Mouse (Mus musculus) testis, adult 2 months (tissue): ENCODE measurements around the gene Scimp. TPM values are rescaled to one million over a fixed set of nuclear protein-coding genes. Genes with fewer than 3 reads are reported as not detected.

Experiments used
- H3K27ac ChIP-seq: fragments of 200-500 bp; 2 replicates; pipeline ENCODE4 v1.5.1; 2012; ENCODE audit warnings: low read depth, low read length; ENCODE audit not compliant: control insufficient read depth, insufficient read depth
- H3K27me3 ChIP-seq: fragments of 200-500 bp; 2 replicates; pipeline ENCODE4 v1.6.1; 2012; ENCODE audit warnings: mild to moderate bottlenecking, low read length, moderate library complexity; ENCODE audit not compliant: control insufficient read depth, insufficient read depth
- H3K36me3 ChIP-seq: fragments of 200-500 bp; 2 replicates; pipeline ENCODE4 v1.6.1; 2012; ENCODE audit warnings: mild to moderate bottlenecking, low read length; ENCODE audit not compliant: control insufficient read depth, insufficient read depth
- H3K4me1 ChIP-seq: fragments of 200-500 bp; 2 replicates; pipeline ENCODE4 v1.6.1; 2012; ENCODE audit warnings: low read length; ENCODE audit not compliant: control insufficient read depth, insufficient read depth
- H3K4me3 ChIP-seq: fragments of 200-500 bp; 2 replicates; pipeline ENCODE4 v1.5.1; 2012; ENCODE audit warnings: low read depth, mild to moderate bottlenecking, low read length, moderate library complexity, mixed read lengths; ENCODE audit not compliant: control insufficient read depth
- CTCF ChIP-seq: fragments of 200-500 bp; IDR thresholded peaks from 2 replicates; pipeline ENCODE4 v1.5.1; 2012; ENCODE audit warnings: low read depth, mild to moderate bottlenecking, inconsistent platforms, low read length, moderate library complexity; ENCODE audit not compliant: control insufficient read depth, insufficient read depth, insufficient replicate concordance
- POLR2A ChIP-seq: fragments of 200-500 bp; IDR thresholded peaks from 2 replicates; pipeline ENCODE4 v1.6.1; 2012; ENCODE audit warnings: low read depth, mild to moderate bottlenecking, inconsistent platforms, low read length, moderate library complexity; ENCODE audit not compliant: control insufficient read depth
- polyA plus RNA-seq: library from polyadenylated mRNA; depleted of rRNA; stranded (reverse); fragments of >200 nt; gene quantifications from 2 replicates; pipeline ENCODE4 v1.2.3, GENCODE M21; 2012

Gene Scimp
- polyA plus RNA-seq, 1 experiment = 0.16 TPM

DNA sequence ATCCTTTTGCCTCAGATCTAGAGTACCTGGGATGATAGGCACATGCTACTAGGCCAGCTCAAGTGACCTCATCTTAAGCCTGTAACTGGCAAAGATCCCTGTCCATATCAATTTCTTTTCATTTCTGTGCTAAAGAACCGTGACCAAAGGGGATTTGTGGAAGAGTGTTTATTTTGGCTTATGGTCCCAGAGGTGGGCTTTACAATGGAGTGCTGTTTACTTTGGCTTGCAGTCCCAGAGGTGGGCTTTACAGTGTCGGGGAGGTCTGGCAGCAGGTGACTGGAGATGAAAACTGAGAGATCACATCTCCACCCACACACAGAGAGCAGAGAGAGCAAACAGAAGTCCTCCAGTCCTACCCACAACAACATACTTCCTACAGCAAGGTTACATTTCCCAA lies 26.2 kb upstream of the Scimp start:
- Histone ChIP-seq H3K36me3 (no peaks in the 10 kb centered on the region), H3K27me3 (no peaks in the 10 kb centered on the region), H3K27ac (no peak overlapping the region), H3K4me1 (0 out of 2 replicates have a peak, but pooled peaks cover 2% of the 10 kb centered on the region), H3K4me3 (no peak overlapping the region)
- TF ChIP-seq POLR2A (no peak), CTCF (no peak)

DNA sequence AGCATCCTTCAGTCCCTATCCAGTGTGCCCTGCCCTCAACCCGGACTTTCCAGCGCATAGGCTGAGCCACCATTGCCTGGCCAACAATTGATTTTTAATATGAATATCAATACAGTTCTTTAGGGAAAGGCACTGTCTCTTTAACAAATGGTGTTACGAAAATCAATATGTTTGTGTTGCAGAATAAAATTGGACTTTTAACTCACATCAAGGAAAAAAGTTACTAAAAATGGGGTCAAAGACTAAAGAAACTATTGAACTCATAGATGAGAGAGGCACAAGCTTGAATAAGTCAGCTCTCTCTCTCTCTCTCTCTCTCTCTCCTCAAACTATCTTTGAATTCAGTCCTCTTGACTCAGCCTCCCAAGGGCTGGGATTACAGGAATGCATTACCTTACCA lies 24.6 kb upstream of the Scimp start:
- Histone ChIP-seq H3K36me3 (no peaks in the 10 kb centered on the region), H3K4me3 (no peak overlapping the region), H3K27ac (no peak overlapping the region), H3K27me3 (no peaks in the 10 kb centered on the region), H3K4me1 (0 out of 2 replicates have a peak, but pooled peaks cover 2% of the 10 kb centered on the region)
- TF ChIP-seq POLR2A (no peak), CTCF (no peak)

DNA sequence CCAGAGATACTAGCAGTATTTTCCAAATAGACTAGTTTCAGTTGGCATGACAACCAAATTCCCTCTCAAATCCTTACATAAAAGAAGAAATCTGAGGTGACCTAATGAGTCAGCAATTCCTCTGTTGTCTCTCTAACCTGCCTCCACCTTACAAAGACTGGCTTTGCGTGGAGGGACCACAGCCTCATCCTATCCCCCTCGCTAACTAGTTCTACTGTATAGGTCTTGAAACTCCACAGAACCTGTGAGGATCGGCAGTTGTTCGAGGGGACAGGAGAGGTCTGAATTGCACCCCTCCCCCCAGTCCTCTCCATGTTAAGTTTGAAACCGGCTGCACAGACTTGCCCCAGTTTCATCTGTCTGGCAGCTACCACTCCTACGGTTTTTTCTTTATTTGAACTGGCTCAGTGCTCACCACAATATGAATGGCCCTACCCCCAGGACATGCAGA lies 23.0 kb upstream of the Scimp start:
- TF ChIP-seq CTCF = no peak
- no peak for TF ChIP-seq POLR2A
- no peak overlapping the region for H3K27ac ChIP-seq

DNA sequence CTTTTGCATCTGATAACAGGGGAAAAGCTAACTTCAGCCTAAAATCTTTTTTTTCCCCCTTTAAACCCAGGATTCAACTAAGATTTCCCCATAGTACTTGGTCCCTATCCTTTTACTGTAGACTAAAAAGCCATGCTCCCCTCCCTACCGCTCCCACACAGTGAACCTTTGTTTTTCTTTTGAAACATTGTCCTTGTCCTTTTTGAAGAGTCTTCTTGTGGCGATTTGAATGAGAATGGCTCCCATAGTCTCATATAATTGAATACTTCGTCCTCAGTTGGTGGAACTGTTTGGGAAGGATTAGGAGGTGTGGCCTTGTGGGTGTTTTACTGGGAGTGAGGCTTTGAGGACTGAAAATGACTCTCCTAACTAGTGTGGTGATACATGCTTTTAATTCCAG lies 21.4 kb upstream of the Scimp start:
- 0 out of 2 replicates have a peak, but pooled peaks cover 2% of the 10 kb centered on the region for H3K4me1 ChIP-seq
- H3K4me3 ChIP-seq = no peak overlapping the region
- TF ChIP-seq CTCF = no peak
- no peak for TF ChIP-seq POLR2A
- H3K36me3 ChIP-seq = no peaks in the 10 kb centered on the region
- no peaks in the 10 kb centered on the region for H3K27me3 ChIP-seq
- no peak overlapping the region for H3K27ac ChIP-seq

More for the DNA sequence above, 23.0 kb upstream of the Scimp start:
- Histone ChIP-seq H3K27me3 (no peaks in the 10 kb centered on the region), H3K4me1 (0 out of 2 replicates have a peak, but pooled peaks cover 2% of the 10 kb centered on the region), H3K36me3 (no peaks in the 10 kb centered on the region), H3K4me3 (no peak overlapping the region)

GRCm38 (mm10) chr11:70833408-70833807 lies 21.0 kb upstream of the Scimp start:
- TF ChIP-seq POLR2A = no peak
- no peak for TF ChIP-seq CTCF
- H3K27ac ChIP-seq = no peak overlapping the region
- H3K4me3 ChIP-seq = no peak overlapping the region
- H3K36me3 ChIP-seq = no peaks in the 10 kb centered on the region
- H3K4me1 ChIP-seq = 0 out of 2 replicates have a peak, but pooled peaks cover 2% of the 10 kb centered on the region
- no peaks in the 10 kb centered on the region for H3K27me3 ChIP-seq

DNA sequence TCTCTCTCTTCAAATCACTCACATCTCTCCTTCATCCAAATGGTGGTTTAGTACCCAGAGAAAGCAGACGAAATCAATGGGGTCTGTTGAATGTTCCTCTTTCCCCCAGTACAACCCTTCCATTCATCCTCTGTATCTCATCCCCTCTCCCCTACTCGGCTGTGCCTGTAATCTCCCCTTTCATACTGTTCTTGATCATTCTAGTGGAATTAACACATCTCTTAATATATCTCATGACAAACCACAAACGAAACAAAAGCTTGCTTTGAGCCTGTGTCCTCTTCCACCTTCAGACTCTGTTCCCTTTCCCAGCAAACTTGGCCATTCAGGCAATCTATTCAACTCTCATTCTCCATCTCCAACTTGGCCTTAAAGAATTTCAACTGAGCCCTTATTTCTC lies 18.8 kb upstream of the Scimp start:
- TF ChIP-seq POLR2A (no peak), CTCF (no peak)

DNA sequence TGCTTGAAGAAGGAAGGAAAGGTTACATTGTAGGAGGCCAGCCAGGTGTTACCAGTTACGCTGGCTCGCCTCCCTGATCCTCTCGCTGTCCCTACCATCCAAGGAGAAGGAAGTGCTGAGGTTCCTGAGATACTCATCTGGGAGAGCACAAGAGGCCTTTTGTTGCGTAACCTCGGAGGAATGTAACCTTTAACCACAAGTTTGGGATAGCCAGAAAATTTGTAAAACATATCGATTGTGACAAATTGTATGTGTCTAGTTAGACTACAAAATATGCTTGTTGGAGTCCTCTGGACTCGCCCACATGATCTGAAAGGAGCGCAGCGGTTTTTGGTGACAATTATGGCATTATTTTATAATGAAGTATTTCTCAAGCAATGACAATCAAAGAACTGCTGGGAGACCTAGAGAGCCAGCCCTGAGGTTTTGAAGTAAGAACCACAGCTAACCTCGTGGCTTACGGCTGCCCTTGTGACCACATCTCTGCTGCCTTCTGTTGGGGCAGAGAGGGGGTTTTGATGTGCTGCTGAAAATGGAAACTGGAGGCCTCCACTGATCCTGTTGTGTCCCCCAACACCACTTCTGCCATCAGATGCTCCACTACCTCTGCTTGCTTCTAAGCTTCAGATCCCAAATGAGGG lies 16.7 kb upstream of the Scimp start:
- no peaks in the 10 kb centered on the region for H3K27me3 ChIP-seq
- TF ChIP-seq CTCF (no peak), POLR2A (no peak)
- H3K36me3 ChIP-seq = no peaks in the 10 kb centered on the region
- H3K4me1 ChIP-seq = no peaks in the 10 kb centered on the region
- no peak overlapping the region for H3K4me3 ChIP-seq
- no peak overlapping the region for H3K27ac ChIP-seq

More for the DNA sequence above, 18.8 kb upstream of the Scimp start:
- Histone ChIP-seq H3K27me3 (no peaks in the 10 kb centered on the region), H3K4me1 (0 out of 2 replicates have a peak, but pooled peaks cover 2% of the 10 kb centered on the region), H3K4me3 (no peak overlapping the region), H3K27ac (no peak overlapping the region), H3K36me3 (no peaks in the 10 kb centered on the region)

GRCm38 (mm10) chr11:70826207-70826606 lies 13.8 kb upstream of the Scimp start:
- no peak for TF ChIP-seq POLR2A
- TF ChIP-seq CTCF = no peak
- Histone ChIP-seq H3K4me3 (no peak overlapping the region), H3K36me3 (no peaks in the 10 kb centered on the region), H3K27ac (no peak overlapping the region), H3K27me3 (no peaks in the 10 kb centered on the region), H3K4me1 (peaks cover 7% of the 10 kb centered on the region; the same call in 1 of the 2 replicates)
